Mouse (Mus musculus): ENCODE measurements around the gene Rnf44. TPM values are rescaled to one million over a fixed set of nuclear protein-coding genes. Genes with fewer than 3 reads are reported as not detected.

The Rnf44 gene
- polyA plus RNA-seq, 1 experiment, result 96.2 TPM

DNA sequence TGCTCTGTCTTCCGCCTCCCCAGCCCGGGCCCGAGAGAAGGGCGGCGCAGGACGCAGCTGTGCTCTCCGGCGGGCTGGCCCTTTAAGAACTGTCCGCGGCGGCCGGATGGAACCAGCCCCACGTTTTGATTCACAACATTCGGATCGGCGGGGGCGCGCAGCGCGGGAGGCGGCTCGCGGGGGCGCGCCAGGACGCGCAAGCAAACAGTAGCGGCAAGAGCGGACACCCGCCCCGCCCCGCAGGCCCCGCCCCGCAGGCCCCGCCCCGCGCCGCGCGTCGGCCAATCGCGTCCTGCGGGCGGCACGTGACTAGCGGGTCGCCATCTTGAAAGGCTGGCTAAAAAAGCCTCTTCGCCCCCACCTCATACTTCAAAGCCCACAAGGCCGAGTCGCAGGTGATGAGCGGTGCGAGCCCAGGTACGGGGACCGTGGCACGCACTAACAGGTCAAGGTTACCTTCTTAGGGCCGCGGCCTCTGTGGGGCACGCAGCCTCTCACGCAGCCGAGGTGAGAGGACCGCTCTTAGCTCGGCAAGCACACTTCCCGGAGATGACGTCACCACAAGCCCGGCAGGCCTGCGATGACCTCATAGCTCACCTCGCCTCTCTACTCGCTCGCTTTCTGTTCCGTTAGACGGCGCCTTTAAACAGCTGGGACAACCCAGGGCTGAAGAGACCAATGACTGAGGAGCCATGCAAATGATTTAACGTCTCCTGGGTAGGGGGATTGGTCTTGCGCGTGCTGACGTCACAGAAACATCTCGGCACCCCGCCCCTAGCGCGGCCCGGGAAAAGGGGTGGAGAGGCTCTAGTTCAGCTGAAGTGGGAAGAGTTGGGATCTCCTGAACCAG is 5.9 kb downstream of the Rnf44 start:
- H3K27ac ChIP-seq (ENCODE audit: insufficient read depth, low read depth, low read length), result peak overlapping the region; percentile 90
- H3K4me1 ChIP-seq (ENCODE audit: control insufficient read depth, insufficient read depth, low read length), result peaks cover 34% of the 10 kb centered on the region
- TF ChIP-seq POLR2A (IDR thresholded peaks at IDR 0.05; ENCODE audit: borderline replicate concordance, low read depth, low read length) (no peak), CTCF (IDR thresholded peaks at IDR 0.05; ENCODE audit: low read depth, low read length) (no peak)
- H3K4me3 ChIP-seq (ENCODE audit: insufficient read depth, low read length), result peak overlapping the region; percentile 86

GRCm38 (mm10) chr13:54687096-54687495 is 6.6 kb downstream of the Rnf44 start:
- Histone ChIP-seq H3K27ac (ENCODE audit: insufficient read depth, low read depth, low read length) (peak overlapping the region; percentile 83), H3K4me3 (ENCODE audit: insufficient read depth, low read length) (peak overlapping the region; percentile 86), H3K4me1 (ENCODE audit: control insufficient read depth, insufficient read depth, low read length) (peaks cover 33% of the 10 kb centered on the region)
- TF ChIP-seq CTCF (IDR thresholded peaks at IDR 0.05; ENCODE audit: low read depth, low read length) (no peak), POLR2A (IDR thresholded peaks at IDR 0.05; ENCODE audit: borderline replicate concordance, low read depth, low read length) (no peak)

DNA sequence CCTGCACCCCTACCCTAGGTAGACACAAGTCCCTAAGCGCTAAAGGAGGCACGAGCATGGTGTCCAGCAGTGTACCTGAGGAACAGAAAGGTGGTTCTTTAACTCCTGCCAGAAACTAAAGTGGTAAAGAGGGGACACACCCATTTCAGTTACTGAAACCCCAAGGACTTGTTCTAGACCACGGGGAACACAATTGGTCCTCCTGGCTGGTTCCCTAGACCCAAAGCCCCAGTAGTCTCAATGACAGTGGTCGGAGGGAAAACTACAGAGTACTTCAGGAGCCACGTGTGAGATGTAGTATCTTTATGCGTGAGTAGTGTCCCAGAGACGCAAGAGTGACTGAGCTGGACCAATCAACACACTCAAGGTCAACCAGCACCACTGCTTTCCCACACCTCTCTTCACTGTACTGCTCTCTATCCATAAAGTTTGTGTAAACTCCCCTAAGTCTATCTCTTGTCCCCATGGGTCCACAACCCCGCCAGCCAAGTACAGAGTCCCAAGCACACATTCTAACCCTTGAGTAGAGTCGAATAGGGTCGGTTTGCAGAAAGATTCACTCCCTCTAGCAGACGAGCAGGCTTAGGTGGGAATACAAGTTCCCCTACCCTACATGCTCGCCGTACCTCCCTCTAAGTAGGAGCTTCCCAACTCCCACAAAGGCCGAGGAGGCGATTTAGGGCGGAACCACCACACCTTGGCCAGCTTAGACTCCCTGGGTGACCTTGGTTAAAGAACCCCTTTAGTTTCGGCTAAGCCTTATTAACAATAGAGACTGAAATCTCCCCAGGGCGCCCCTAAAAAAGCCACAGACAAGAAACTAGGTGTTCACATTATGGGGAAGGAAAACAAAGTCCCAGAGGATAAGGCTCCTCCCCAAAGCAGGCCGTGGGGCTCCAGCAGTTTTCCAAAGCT is 7.3 kb downstream of the Rnf44 start:
- H3K4me1 ChIP-seq (ENCODE audit: control insufficient read depth, insufficient read depth, low read length), result peaks cover 26% of the 10 kb centered on the region
- peak overlapping the region; percentile 70 for H3K27ac ChIP-seq (ENCODE audit: insufficient read depth, low read depth, low read length)
- TF ChIP-seq CTCF (IDR thresholded peaks at IDR 0.05; ENCODE audit: low read depth, low read length) (no peak), POLR2A (IDR thresholded peaks at IDR 0.05; ENCODE audit: borderline replicate concordance, low read depth, low read length) (no peak)
- H3K4me3 ChIP-seq (ENCODE audit: insufficient read depth, low read length), result peak overlapping the region; percentile 86

GRCm38 (mm10) chr13:54685174-54685573 is 8.5 kb downstream of the Rnf44 start:
- Histone ChIP-seq H3K27ac (ENCODE audit: insufficient read depth, low read depth, low read length) (no peak overlapping the region), H3K4me1 (ENCODE audit: control insufficient read depth, insufficient read depth, low read length) (peaks cover 14% of the 10 kb centered on the region), H3K4me3 (ENCODE audit: insufficient read depth, low read length) (no peak overlapping the region)
- TF ChIP-seq POLR2A (IDR thresholded peaks at IDR 0.05; ENCODE audit: borderline replicate concordance, low read depth, low read length), result no peak
- TF ChIP-seq CTCF (IDR thresholded peaks at IDR 0.05; ENCODE audit: low read depth, low read length), result peak; percentile 31; the same call in 1 of the 2 replicates

GRCm38 (mm10) chr13:54684140-54684896 is 9.4 kb downstream of the Rnf44 start:
- Histone ChIP-seq H3K4me3 (ENCODE audit: insufficient read depth, low read length) (no peak overlapping the region), H3K27ac (ENCODE audit: insufficient read depth, low read depth, low read length) (no peak overlapping the region), H3K4me1 (ENCODE audit: control insufficient read depth, insufficient read depth, low read length) (peaks cover 13% of the 10 kb centered on the region)
- no peak for TF ChIP-seq CTCF (IDR thresholded peaks at IDR 0.05; ENCODE audit: low read depth, low read length)
- TF ChIP-seq POLR2A (IDR thresholded peaks at IDR 0.05; ENCODE audit: borderline replicate concordance, low read depth, low read length), result no peak

DNA sequence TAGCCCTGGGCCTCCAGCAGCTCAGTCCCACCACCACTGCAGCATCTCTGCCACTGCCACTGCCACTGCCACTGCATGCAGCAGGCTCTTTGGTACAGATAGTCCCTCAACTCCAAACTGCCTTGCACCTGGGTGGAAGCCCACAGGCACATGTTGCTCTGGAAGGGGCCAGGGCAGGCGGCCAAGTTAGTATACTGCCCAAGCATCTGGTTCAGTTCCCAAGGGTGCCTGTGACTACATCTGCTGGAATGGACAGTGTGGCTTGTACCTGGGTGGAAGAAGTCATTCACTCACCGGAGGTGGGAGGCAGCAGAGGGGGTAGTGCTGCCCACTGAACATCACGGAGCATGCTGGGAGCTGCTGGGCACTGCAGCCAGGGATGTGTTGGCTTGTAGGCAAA is 10.4 kb downstream of the Rnf44 start:
- H3K4me1 ChIP-seq (ENCODE audit: control insufficient read depth, insufficient read depth, low read length), result peaks cover 13% of the 10 kb centered on the region
- TF ChIP-seq POLR2A (IDR thresholded peaks at IDR 0.05; ENCODE audit: borderline replicate concordance, low read depth, low read length) (no peak), CTCF (IDR thresholded peaks at IDR 0.05; ENCODE audit: low read depth, low read length) (no peak)
- no peak overlapping the region for H3K27ac ChIP-seq (ENCODE audit: insufficient read depth, low read depth, low read length)
- H3K4me3 ChIP-seq (ENCODE audit: insufficient read depth, low read length), result no peak overlapping the region

DNA sequence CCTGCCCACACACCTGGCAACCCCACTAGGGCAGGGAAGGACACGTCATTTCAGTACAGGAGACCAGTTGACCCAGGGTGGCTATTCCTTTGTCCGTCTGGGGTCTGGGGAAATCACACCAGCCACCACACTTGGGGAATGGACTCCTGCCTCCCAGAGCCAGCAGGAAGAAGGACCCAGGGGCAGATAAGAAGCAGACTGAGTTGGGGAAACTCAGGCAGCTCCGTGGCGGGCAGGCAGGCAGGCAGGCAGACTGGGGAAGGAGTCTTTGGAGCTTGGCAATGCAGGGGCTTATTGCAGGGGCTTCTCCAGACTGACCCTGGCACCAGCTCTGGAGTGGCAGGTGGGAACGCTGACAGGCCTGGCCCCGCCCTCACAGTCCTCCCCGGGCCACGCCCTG is 12.4 kb downstream of the Rnf44 start:
- H3K4me1 ChIP-seq (ENCODE audit: control insufficient read depth, insufficient read depth, low read length), result peaks cover 13% of the 10 kb centered on the region
- no peak for TF ChIP-seq POLR2A (IDR thresholded peaks at IDR 0.05; ENCODE audit: borderline replicate concordance, low read depth, low read length)
- no peak for TF ChIP-seq CTCF (IDR thresholded peaks at IDR 0.05; ENCODE audit: low read depth, low read length)
- no peak overlapping the region for H3K27ac ChIP-seq (ENCODE audit: insufficient read depth, low read depth, low read length)
- no peak overlapping the region for H3K4me3 ChIP-seq (ENCODE audit: insufficient read depth, low read length)

GRCm38 (mm10) chr13:54680184-54680853 is 13.4 kb downstream of the Rnf44 start:
- TF ChIP-seq POLR2A (IDR thresholded peaks at IDR 0.05; ENCODE audit: borderline replicate concordance, low read depth, low read length), result no peak
- TF ChIP-seq CTCF (IDR thresholded peaks at IDR 0.05; ENCODE audit: low read depth, low read length), result no peak
- Histone ChIP-seq H3K4me3 (ENCODE audit: insufficient read depth, low read length) (no peak overlapping the region), H3K27ac (ENCODE audit: insufficient read depth, low read depth, low read length) (no peak overlapping the region)

GRCm38 (mm10) chr13:54678263-54678662 is 15.4 kb downstream of the Rnf44 start:
- Histone ChIP-seq H3K27ac (ENCODE audit: insufficient read depth, low read depth, low read length) (no peak overlapping the region), H3K4me1 (ENCODE audit: control insufficient read depth, insufficient read depth, low read length) (no peaks in the 10 kb centered on the region), H3K4me3 (ENCODE audit: insufficient read depth, low read length) (no peak overlapping the region)
- no peak for TF ChIP-seq CTCF (IDR thresholded peaks at IDR 0.05; ENCODE audit: low read depth, low read length)
- no peak for TF ChIP-seq POLR2A (IDR thresholded peaks at IDR 0.05; ENCODE audit: borderline replicate concordance, low read depth, low read length)

More at GRCm38 (mm10) chr13:54680184-54680853, 13.4 kb downstream of the Rnf44 start:
- H3K4me1 ChIP-seq (ENCODE audit: control insufficient read depth, insufficient read depth, low read length), result peaks cover 8% of the 10 kb centered on the region
